Mouse (Mus musculus): Measurements from ENCODE around the gene Gm36864. TPM values are rescaled to one million over a fixed set of nuclear protein-coding genes. Genes with fewer than 3 reads are reported as not detected.

Gm36864 gene
- total RNA-seq, 2 experiments from 2014 or later = not detected

Other genes with a start within 250 kb of the Gm36864 start
- gene Klk1b11, start 240.3 kb upstream of the Gm36864 start, total RNA-seq (2021) = not detected
- gene Klk1b26, start 224.0 kb upstream of the Gm36864 start, total RNA-seq (2021) = not detected
- not detected for gene Klk1b27, start 183.9 kb upstream of the Gm36864 start, total RNA-seq (2021)
- gene Klk1b21, start 133.8 kb upstream of the Gm36864 start, total RNA-seq (2021) = not detected
- gene Klk1b22, start 123.5 kb upstream of the Gm36864 start, total RNA-seq (2021) = not detected
- gene Klk1b16, start 99.4 kb upstream of the Gm36864 start, total RNA-seq (2021) = not detected
- gene Klk1b24, start 47.9 kb upstream of the Gm36864 start, total RNA-seq (2021) = not detected
- not detected for gene Klk1b3, start 38.0 kb upstream of the Gm36864 start, total RNA-seq (2021)
- gene Klk1b4, start 28.7 kb upstream of the Gm36864 start, total RNA-seq (2021) = not detected
- gene Klk1b5, start 20.2 kb upstream of the Gm36864 start, total RNA-seq (2021) = not detected
- not detected for gene Klk1, start 10.8 kb upstream of the Gm36864 start, total RNA-seq (2021)
- gene 1700028J19Rik, start 10.5 kb downstream of the Gm36864 start, total RNA-seq (2021) = 1 to 10 TPM; 1.3 to 2.1 TPM
- 100 to 1,000 TPM; 117 to 139 TPM for gene 2410002F23Rik, start 10.5 kb downstream of the Gm36864 start, total RNA-seq (2021)
- not detected for gene Acp4, start 21.2 kb downstream of the Gm36864 start, total RNA-seq (2021)
- not detected for gene Gm15517, start 25.3 kb downstream of the Gm36864 start, total RNA-seq (2021)
- 1 to 10 TPM; 1.9 TPM for gene Clec11a, start 70.7 kb downstream of the Gm36864 start, total RNA-seq (2021)
- 100 to 1,000 TPM; 439 to 476 TPM for gene Shank1, start 74.1 kb downstream of the Gm36864 start, total RNA-seq (2021)
- 10 to 100 TPM; 84.0 to 90.2 TPM for gene Syt3, start 147.9 kb downstream of the Gm36864 start, total RNA-seq (2021)
- 1 to 10 TPM; 4.3 to 5.0 TPM for gene 1700008O03Rik, start 149.6 kb downstream of the Gm36864 start, total RNA-seq (2021)
- gene Lrrc4b, start 192.8 kb downstream of the Gm36864 start, total RNA-seq (2021) = 100 to 1,000 TPM; 338 to 365 TPM
- gene Aspdh, start 229.2 kb downstream of the Gm36864 start, total RNA-seq (2021) = 10 to 100 TPM; 13.0 to 16.5 TPM
- gene Josd2, start 231.8 kb downstream of the Gm36864 start, total RNA-seq (2021) = 10 to 100 TPM; 38.7 to 41.1 TPM

Data from layer of hippocampus, postnatal 10 days (tissue).